Mouse (Mus musculus): ENCODE results near the gene Nfic.

The Nfic gene

GRCm38 (mm10) chr10:81379183-81379553, 76.3 kb downstream of the Nfic start:
- DNase-seq, result no peak

GRCm38 (mm10) chr10:81378553-81379182, 76.8 kb downstream of the Nfic start:
- DNase-seq, result peak; percentile 100

- DNase-seq, result no peak
Observed at GRCm38 (mm10) chr10:81377793-81378552, 77.5 kb downstream of the Nfic start, which contains the start of gene Fzr1. Gene Fzr1, minus strand, starts transcription at chr10:81378516.

GRCm38 (mm10) chr10:81377362-81377664, 78.1 kb downstream of the Nfic start:
- DNase-seq, result no peak

- DNase-seq, result peak in 1 of 2 experiments; percentile 41
Observed at GRCm38 (mm10) chr10:81376561-81377361, 78.7 kb downstream of the Nfic start.

GRCm38 (mm10) chr10:81375322-81375721, 80.1 kb downstream of the Nfic start:
- DNase-seq, result no peak

- DNase-seq, result no peak
Observed at GRCm38 (mm10) chr10:81367207-81367495, 88.3 kb downstream of the Nfic start.

- DNase-seq, result no peak
Observed at GRCm38 (mm10) chr10:81366477-81367206, 88.8 kb downstream of the Nfic start.

- DNase-seq, result no peak
Observed at GRCm38 (mm10) chr10:81365672-81366476, 89.6 kb downstream of the Nfic start, which contains the start of gene 4930404N11Rik. Gene 4930404N11Rik, minus strand, starts transcription at chr10:81365816.

- DNase-seq, result no peak
Observed at GRCm38 (mm10) chr10:81365073-81365472, 90.4 kb downstream of the Nfic start.

- peak in 1 of 2 experiments; percentile 29 for DNase-seq
Observed at GRCm38 (mm10) chr10:81364666-81365065, 90.8 kb downstream of the Nfic start.

- DNase-seq, result peak in 1 of 2 experiments; percentile 33
Observed at GRCm38 (mm10) chr10:81363436-81364346, 91.7 kb downstream of the Nfic start.

GRCm38 (mm10) chr10:81362336-81362949, 93.0 kb downstream of the Nfic start:
- no peak for DNase-seq

- no peak for DNase-seq
Observed at GRCm38 (mm10) chr10:81360721-81361120, 94.7 kb downstream of the Nfic start.

GRCm38 (mm10) chr10:81358841-81359240, 96.6 kb downstream of the Nfic start:
- DNase-seq, result no peak

GRCm38 (mm10) chr10:81358209-81358608, 97.2 kb downstream of the Nfic start:
- no peak for DNase-seq

- peak; percentile 89 to 94 for DNase-seq
Observed at GRCm38 (mm10) chr10:81356991-81357844, 98.2 kb downstream of the Nfic start, which contains the start of gene Mfsd12. Gene Mfsd12, plus strand, starts transcription at chr10:81357491.

GRCm38 (mm10) chr10:81356352-81356990, 99.0 kb downstream of the Nfic start:
- DNase-seq, result no peak

GRCm38 (mm10) chr10:81355533-81355932, 99.9 kb downstream of the Nfic start:
- no peak for DNase-seq
